8 mouse cellular contexts compared by ENCODE assay signal in genomic region chrX:157504506-157504905, GRCm38 (mm10).
"Had no signal": no experiment of that assay in that cellular context is flagged by ENCODE, and none has a peak within 500 bp of the region (broad histone marks: within the 10 kb centered on the region; RNA-seq: fewer than 3 reads in every experiment).

No protein-coding gene starts in this region.

- H3K27me3 ChIP-seq: midbrain, embryonic 12.5 days; neural tube, embryonic 15.5 days had no signal

- ATAC-seq: midbrain, embryonic 16.5 days had no signal

- DNase-seq: kidney, postnatal 36 days; layer of hippocampus, adult 9-11 months; lung, adult 18-20 months; right cerebral cortex, adult 18-20 months; right cerebral cortex, postnatal 25 days had no signal
